Mouse (Mus musculus) B cell, adult 2 months (primary cell): Measurements from ENCODE around the gene Rtraf.
"Not testable (repeated sequence)": the region's sequence is repeated elsewhere in the genome, so short reads cannot be mapped to it uniquely, and the experiment has no call there.

ENCODE experiments used
- DNase-seq, 2 experiments: peaks; one replicate each; pipeline ENCODE4 v3.0.0; 2022

The Rtraf gene

GRCm38 (mm10) chr14:19823321-19824142 lies at the start of gene Rtraf:
Rtraf (minus strand) TSS chr14:19823824.
- peak; percentile 89 to 90 for DNase-seq

DNA sequence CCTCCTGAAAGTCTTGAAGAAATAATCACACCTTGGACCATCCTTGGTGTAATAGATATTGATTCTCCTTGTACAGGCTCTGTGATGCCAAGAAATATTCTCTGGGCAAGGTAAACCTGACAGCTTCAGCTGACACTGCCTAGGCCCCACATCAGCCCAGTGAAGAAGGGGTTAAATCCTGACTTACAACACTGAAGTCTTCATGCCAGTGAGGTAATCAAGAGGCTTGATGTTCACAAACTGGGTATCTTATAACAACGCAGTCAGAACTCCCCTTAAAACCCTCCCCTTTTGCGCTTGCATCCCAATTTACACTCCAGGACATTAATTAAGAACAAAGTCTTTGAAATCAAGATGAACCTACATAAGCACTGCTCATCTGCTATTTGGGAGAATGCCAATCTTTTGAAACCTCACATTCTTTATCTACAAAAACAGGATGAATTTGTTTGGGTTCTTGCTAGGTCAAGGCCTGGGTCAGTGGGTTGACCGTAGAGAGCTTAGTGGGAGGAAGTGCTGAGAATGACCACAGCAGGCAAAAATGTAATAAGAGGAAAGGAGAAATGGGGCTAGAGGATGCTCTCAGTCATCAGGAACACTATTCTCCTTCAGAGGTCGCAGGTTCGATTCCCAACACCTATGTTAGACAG lies 43.8 kb upstream of the Rtraf start:
- DNase-seq, result no peak

DNA sequence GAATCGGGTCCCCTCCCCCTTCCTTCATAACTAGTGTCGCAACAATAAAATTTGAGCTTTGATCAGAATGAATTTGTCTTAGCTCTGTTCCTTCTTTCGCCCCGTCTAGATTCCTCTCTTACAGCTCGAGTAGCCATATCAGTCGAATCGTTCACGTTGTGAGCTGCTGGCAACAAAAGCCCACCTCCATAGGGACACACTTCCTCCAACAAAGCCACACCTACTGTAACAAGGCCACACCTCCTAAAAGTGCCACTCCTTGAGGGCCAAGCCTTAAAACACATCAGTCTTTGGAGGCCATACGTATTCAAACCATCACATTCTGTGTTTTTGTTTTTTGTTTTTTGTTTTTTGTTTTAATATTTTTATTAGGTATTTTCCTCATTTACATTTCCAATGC lies 41.5 kb upstream of the Rtraf start:
- DNase-seq, result not testable (repeated sequence)

DNA sequence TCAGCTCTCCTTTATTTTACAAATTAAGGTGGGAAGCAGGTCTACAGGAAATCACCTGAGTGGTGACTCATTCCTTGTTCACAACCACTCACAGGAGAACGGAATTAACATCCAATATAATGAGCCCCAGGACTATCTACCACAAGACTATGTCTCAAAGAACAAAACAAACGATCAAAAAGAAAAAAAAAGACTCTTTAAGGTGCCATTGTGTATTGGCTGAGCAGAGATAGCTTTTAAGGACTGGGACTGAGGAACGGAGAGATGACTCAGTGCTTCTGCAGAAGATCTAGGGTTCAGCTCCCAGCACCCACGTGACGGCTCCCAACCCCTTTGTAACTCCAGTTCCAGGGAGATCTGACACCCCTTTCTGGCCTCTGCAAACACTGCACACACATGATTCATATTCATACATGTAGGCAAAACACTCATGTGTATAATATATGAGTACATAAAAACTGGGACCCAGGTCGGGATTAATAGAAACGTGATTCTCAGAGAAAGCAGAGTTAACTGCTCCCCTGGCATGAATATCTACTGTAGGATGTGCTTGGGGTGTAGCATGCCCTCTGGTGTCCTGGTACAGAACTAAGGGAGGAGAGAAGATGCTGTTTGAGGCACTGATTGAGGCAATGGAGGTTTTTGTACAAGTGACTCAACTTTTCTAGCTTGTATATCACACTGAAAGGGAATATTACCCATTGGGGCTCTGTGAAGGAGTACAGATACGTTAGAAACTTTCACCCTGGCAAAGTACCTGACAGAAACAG lies 37.9 kb upstream of the Rtraf start:
- peak; percentile 10 to 19 for DNase-seq

- no peak for DNase-seq
These were observed 36.7 kb upstream of the Rtraf start for GRCm38 (mm10) chr14:19860281-19860680.

- no peak for DNase-seq
These were observed 35.5 kb upstream of the Rtraf start for GRCm38 (mm10) chr14:19858808-19859776.

- DNase-seq, result no peak
These were observed 34.7 kb upstream of the Rtraf start for GRCm38 (mm10) chr14:19858279-19858678.

GRCm38 (mm10) chr14:19853471-19853870 lies 29.8 kb upstream of the Rtraf start:
- no peak for DNase-seq

DNA sequence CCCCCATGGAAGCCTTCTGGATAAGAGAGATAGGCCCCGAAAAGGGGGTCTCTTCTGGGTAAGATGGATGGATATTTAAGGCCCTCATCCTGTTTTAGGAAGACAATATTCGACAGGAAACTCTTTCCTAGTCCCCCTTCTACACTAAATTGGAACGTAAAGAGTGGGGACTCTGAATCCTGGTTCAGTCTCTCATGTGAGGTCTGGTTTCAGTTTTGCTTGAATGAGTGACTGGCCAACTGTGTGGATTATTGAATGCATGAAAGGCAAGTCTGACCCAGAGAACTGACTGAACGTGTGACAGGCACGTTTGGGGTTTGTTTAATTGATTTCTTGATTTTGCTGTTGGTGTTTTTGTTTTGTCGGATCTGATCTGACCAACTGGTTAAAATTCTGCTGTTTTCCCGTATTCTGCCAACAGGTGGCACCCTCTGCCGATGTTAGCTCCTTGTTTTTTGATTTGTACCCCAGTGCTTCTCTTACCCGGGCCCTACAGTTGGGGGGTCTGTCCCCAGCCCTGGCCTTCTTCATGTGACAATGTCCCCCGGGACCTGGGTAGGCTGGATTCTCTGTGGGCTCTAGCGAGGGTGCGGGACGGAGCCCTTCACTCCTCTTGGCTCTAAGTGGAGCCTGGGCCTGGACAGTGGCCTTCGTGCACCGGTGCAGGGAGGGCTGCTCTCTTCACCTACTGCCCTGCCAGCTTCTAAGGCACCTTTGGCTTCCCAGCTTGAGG lies 16.1 kb upstream of the Rtraf start:
- DNase-seq, result peak; percentile 79

DNA sequence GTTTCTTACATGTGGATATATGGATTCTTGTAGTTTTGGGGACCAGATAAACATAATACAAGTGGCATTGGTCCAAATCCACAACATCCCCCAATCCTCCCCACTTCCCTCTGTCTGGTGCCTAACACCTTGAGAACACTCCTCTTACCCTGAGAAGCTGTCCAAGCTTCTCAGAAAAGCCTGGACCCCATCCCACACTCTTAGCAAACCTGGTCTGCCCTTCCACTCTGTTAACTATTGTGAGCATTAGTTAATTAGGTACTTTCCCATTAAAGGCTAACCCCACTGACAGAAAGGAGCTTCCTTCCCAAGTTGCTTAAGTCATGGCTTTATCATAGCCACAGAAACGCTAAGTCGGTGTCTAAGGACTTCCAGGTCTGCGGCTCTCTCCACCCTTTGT lies 12.7 kb upstream of the Rtraf start:
- DNase-seq, result no peak

GRCm38 (mm10) chr14:19825481-19825880 lies 1.9 kb upstream of the Rtraf start:
- DNase-seq, result no peak

GRCm38 (mm10) chr14:19821686-19822085 lies 1.9 kb downstream of the Rtraf start:
- DNase-seq, result no peak

- DNase-seq, result peak; percentile 85 to 88
These were observed 5.7 kb downstream of the Rtraf start for GRCm38 (mm10) chr14:19817949-19818348.

- DNase-seq, result no peak
These were observed 10.6 kb downstream of the Rtraf start for GRCm38 (mm10) chr14:19813061-19813460.

- no peak for DNase-seq
These were observed 13.7 kb downstream of the Rtraf start for GRCm38 (mm10) chr14:19809934-19810333.

DNA sequence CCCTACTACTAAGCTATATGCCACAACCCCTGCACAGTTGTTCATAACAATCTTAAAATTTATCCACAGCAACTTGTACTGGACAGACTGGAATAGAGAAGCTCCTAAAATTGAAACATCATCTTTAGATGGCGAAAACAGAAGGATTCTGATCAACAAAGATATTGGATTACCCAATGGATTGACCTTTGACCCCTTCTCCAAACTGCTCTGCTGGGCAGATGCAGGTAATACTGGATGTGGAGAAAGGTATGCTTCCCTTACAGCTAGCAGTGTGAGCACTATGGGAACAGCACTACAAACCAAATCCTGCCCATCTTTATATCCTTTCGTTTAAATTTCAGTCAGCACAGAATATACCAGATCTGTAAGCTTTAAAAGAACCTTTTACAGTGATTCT lies 15.8 kb downstream of the Rtraf start:
- DNase-seq, result no peak

DNA sequence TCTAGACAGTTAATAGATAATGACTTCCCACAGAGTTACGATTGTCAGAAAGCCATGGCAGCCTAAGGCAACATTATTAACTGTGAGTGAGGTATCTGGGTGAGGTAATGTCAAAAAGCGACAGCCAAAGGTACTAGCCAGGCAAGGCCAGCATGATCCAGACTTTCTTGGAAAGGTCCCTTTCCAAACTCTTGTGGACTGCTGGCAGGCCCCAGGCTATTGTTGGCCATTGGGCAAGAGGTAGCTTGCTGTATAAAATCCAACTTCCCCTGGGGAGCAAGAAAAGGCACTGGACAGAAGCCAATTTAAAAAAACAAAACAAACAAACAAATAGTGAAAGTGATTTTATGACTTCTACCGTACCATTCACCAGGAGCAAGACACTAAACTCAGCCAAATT lies 16.3 kb downstream of the Rtraf start:
- DNase-seq, result no peak

DNA sequence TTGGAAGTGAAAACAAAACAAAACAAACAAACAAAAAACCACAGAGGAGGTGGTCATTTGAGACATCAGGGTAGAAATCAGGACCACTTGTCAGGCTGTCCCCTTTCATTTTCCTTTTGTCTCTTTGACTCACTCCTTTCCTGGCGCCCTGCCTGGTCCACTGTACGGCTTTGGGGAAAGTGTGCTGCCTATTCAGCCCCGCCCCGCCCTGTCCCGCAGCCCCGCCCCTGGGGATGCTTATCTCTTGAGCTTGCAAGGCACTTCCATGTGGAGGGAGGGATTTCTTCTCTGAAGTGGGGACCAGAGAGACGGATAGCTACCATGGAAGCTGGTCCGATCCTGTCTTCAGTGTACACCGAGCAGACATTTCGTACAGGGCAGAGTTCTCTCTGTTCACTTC lies 20.0 kb downstream of the Rtraf start:
- no peak for DNase-seq

- DNase-seq, result no peak
These were observed 20.4 kb downstream of the Rtraf start for GRCm38 (mm10) chr14:19803222-19803621.

DNA sequence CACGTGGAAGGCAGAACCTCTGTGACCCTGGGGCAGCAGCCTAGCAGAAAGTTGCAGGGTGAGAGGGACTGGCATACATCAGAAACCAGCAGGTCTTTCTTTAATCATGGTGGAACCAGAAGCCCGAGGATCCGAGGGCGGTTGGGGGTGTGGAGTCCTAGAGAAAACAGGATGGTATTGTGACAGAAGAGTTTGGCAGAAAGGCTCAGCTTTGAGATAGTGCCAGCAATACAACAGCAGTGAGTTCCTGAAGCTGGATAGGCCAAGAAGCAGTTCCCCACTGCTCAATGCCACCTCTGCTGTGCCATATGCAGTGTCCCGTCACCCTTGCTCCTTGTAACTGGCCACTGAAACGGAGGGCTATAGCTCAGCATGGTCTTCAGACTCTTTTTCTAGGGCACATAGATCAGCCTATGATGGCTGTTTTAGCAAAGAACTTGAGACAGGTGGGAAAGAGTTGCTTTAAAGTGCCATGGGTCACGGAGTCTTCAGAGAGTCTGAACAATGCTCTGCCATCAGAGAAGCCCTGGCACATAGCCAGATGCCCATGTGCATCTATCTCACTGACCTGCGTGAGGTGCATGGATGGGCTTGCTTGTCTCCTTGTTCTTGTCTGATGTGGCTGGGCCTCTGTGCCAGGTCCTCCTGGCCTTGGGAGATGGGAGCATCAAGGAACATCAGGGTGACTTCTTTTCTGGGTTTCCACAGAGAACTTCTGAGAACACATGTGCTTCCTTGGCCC lies 22.0 kb downstream of the Rtraf start:
- no peak for DNase-seq

- no peak for DNase-seq
These were observed 23.1 kb downstream of the Rtraf start for GRCm38 (mm10) chr14:19800485-19800884.
